Comparison of ENCODE assay signal across 9 mouse cellular contexts in genomic region chr5:113921310-113922166, GRCm38 (mm10). TPM values are rescaled to one million over a fixed set of nuclear protein-coding genes. Genes with fewer than 3 reads are reported as not detected.
A peak's percentile ranks its signal among the peaks of the same experiment; 100 is the strongest.
DNase-seq lines count a peak whose midpoint lies in the region; ATAC-seq lines count a peak whose summit lies in the region.
"Had no signal": no experiment of that assay in that cellular context is flagged by ENCODE, and none has a peak within 500 bp of the region (broad histone marks: within the 10 kb centered on the region; RNA-seq: fewer than 3 reads in every experiment).

No protein-coding gene starts in this region.

- peak overlapping the region; percentile 53 for H3K4me3 ChIP-seq in megakaryocyte, embryonic 14.5 days (replicated peaks)
- no peak overlapping the region for H3K4me3 ChIP-seq in embryonic facial prominence, embryonic 15.5 days (replicated peaks)
- no peak overlapping the region for H3K4me3 ChIP-seq in limb, embryonic 12.5 days (replicated peaks)
- H3K4me3 ChIP-seq in stomach, embryonic 16.5 days (replicated peaks; ENCODE audit: low read length) = no peak overlapping the region
- H3K4me3 ChIP-seq: limb, embryonic 13.5 days had no signal

- WGBS in embryonic facial prominence, embryonic 15.5 days = 26% methylated on average over 6 of the region's 6 CpGs
- WGBS in limb, embryonic 12.5 days = 15% methylated on average over 6 of the region's 6 CpGs
- WGBS in stomach, embryonic 16.5 days = 39% methylated on average over 6 of the region's 6 CpGs

- peaks cover 74% of the 10 kb centered on the region for H3K4me1 ChIP-seq in megakaryocyte, embryonic 14.5 days
- H3K4me1 ChIP-seq in embryonic facial prominence, embryonic 15.5 days = peaks cover 10% of the 10 kb centered on the region; the same call in 1 of the 2 replicates
- H3K4me1 ChIP-seq in limb, embryonic 12.5 days (replicated peaks) = peaks cover 18% of the 10 kb centered on the region
- H3K4me1 ChIP-seq in stomach, embryonic 16.5 days (ENCODE audit: control insufficient read depth, insufficient read depth, low read length) = peaks cover 3% of the 10 kb centered on the region; the same call in 1 of the 2 replicates

- ATAC-seq in megakaryocyte, adult 5-6 weeks (ENCODE audit: poor library complexity, severe bottlenecking) = no peak
- no peak for ATAC-seq in embryonic facial prominence, embryonic 15.5 days (ENCODE audit: insufficient number of reproducible peaks, low FRiP score, low TSS enrichment, low read depth)
- no peak for ATAC-seq in limb, embryonic 12.5 days (ENCODE audit: insufficient number of reproducible peaks, insufficient read depth, low FRiP score, low TSS enrichment, low read depth)
- ATAC-seq in stomach, embryonic 16.5 days (ENCODE audit: insufficient read depth, low FRiP score) = no peak

- peaks cover 4% of the 10 kb centered on the region for H3K36me3 ChIP-seq in megakaryocyte, embryonic 14.5 days (replicated peaks; ENCODE audit: low read length)
- no peaks in the 10 kb centered on the region for H3K36me3 ChIP-seq in embryonic facial prominence, embryonic 15.5 days
- H3K36me3 ChIP-seq in limb, embryonic 12.5 days = no peaks in the 10 kb centered on the region
- H3K36me3 ChIP-seq in stomach, embryonic 16.5 days (ENCODE audit: control insufficient read depth, insufficient read depth, low read length) = no peaks in the 10 kb centered on the region
- H3K36me3 ChIP-seq: limb, embryonic 13.5 days had no signal

- no peaks in the 10 kb centered on the region; the same call in 1 of the 2 replicates for H3K9me3 ChIP-seq in megakaryocyte, embryonic 14.5 days
- H3K9me3 ChIP-seq in embryonic facial prominence, embryonic 15.5 days (replicated peaks) = no peaks in the 10 kb centered on the region
- no peaks in the 10 kb centered on the region for H3K9me3 ChIP-seq in limb, embryonic 12.5 days
- H3K9me3 ChIP-seq in stomach, embryonic 16.5 days (replicated peaks; ENCODE audit: control insufficient read depth, low read length) = no peaks in the 10 kb centered on the region
- H3K9me3 ChIP-seq: limb, embryonic 13.5 days had no signal

- H3K27me3 ChIP-seq in megakaryocyte, embryonic 14.5 days (replicated peaks) = peaks cover 7% of the 10 kb centered on the region
- no peaks in the 10 kb centered on the region for H3K27me3 ChIP-seq in embryonic facial prominence, embryonic 15.5 days
- H3K27me3 ChIP-seq in limb, embryonic 12.5 days = no peaks in the 10 kb centered on the region
- H3K27me3 ChIP-seq in stomach, embryonic 16.5 days (ENCODE audit: control insufficient read depth, insufficient read depth, low read length) = no peaks in the 10 kb centered on the region
- H3K27me3 ChIP-seq: limb, embryonic 13.5 days had no signal

- no peak overlapping the region for H3K4me2 ChIP-seq in embryonic facial prominence, embryonic 15.5 days (replicated peaks)
- no peak overlapping the region for H3K4me2 ChIP-seq in limb, embryonic 12.5 days
- no peak overlapping the region for H3K4me2 ChIP-seq in stomach, embryonic 16.5 days (ENCODE audit: low read depth, low read length)
- H3K4me2 ChIP-seq: limb, embryonic 13.5 days had no signal

- no peak overlapping the region for H3K9ac ChIP-seq in embryonic facial prominence, embryonic 15.5 days
- no peak overlapping the region for H3K9ac ChIP-seq in limb, embryonic 12.5 days (replicated peaks)
- H3K9ac ChIP-seq in stomach, embryonic 16.5 days (ENCODE audit: low read length) = no peak overlapping the region
- H3K9ac ChIP-seq: limb, embryonic 13.5 days had no signal

- 0 out of 2 replicates have a peak overlapping the region, but pooled peaks have one; percentile 22 for H3K27ac ChIP-seq in embryonic facial prominence, embryonic 15.5 days (replicated peaks)
- H3K27ac ChIP-seq in limb, embryonic 12.5 days = 0 out of 2 replicates have a peak overlapping the region, but pooled peaks have one; percentile 7
- peak overlapping the region; percentile 66; the same call in 1 of the 2 replicates for H3K27ac ChIP-seq in stomach, embryonic 16.5 days (ENCODE audit: low read length)
- H3K27ac ChIP-seq: limb, embryonic 13.5 days had no signal

- DNase-seq in kidney, postnatal 10 days = no peak
- no peak for DNase-seq in ovary, postnatal 10 days (ENCODE audit: low spot score)
- DNase-seq in gastrocnemius, adult 18-20 months (ENCODE audit: low spot score) = no peak

RNA-seq across cellular contexts. Expression of gene Coro1c, which starts 13.0 kb away (rescaled TPM):
- 132 and 208 TPM in 2 replicates for polyA plus RNA-seq in megakaryocyte, embryonic 14.5 days (2012; ENCODE audit: insufficient read depth, low replicate concordance)
- 93.2 and 103 TPM in 2 replicates for total RNA-seq in megakaryocyte, adult 5-6 weeks (2015)
- total RNA-seq in megakaryocyte, adult 5-6 weeks (2017) = 141 and 145 TPM in 2 replicates
- polyA plus RNA-seq in embryonic facial prominence, embryonic 15.5 days (2015; fragmentation: Nextera tagmentation; extraction: Ambion mirVana) = 99.0 and 101 TPM in 2 replicates
- polyA plus RNA-seq in limb, embryonic 12.5 days (2016; fragmentation: Nextera tagmentation; extraction: Ambion mirVana) = 91.1 and 99.4 TPM in 2 replicates
- 145 and 159 TPM in 2 replicates for polyA plus RNA-seq in stomach, embryonic 16.5 days (2015; fragmentation: Nextera tagmentation; extraction: Ambion mirVana)
- 10 to 100 TPM in 1 of 2 experiments, 1 to 10 TPM in 1; 8.9 to 12.7 TPM for total RNA-seq in gastrocnemius, adult 18-20 months (2021)

Comparison
In these comparisons a context has a peak if more than half of its experiments do, and no peak if none do; other contexts are left out.
1. H3K27ac ChIP-seq: peak in every context shown above with its lines; median percentile 66 in stomach, embryonic 16.5 days; 22 in embryonic facial prominence, embryonic 15.5 days; 7 in limb, embryonic 12.5 days.